Mouse (Mus musculus) layer of hippocampus, adult 9-11 months (tissue): ENCODE results near the gene Vwc2l.

Source experiments
- DNase-seq: peaks from one replicate; pipeline ENCODE4 v3.0.0; 2022

The Vwc2l gene

DNA sequence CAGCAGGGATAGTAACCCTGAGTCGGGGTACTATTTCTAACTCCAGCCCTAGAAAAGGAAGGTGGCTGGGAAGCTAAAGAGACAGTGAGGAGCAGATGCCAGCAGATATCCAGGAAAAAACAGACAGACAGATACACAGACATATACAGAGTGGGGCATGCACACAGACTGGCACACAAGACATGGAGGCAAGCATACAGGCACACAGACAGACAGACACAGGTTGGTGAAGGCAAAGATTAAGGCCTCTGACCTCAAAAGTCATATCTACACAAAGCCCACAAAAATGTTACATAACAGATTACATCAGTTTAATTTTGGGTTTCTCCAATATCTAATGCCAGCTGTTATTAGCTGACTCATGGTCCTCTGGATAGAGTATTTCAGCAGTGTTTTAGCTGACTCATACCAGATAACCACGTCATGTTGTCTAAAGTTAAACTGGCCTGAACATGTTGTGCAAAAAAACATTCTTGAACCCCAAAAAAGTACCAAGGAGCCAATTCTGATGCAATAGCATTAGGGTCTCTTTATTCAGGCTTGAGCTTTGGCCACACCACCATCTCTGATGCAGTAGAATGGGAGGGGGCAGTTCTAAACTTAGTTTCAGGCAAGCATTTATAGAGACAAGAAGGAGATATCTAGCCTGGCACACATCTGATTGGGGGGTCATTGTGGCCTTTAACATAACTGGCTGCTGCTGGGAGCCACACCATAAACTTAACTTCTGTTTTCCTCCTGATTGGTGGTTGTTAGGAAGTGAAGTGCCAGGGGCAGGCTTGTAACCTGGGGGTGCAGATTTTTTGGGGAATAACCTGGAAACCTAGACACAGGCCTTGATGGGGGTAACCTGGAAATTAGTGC, 192.9 kb downstream of the Vwc2l start:
- no peak for DNase-seq

DNA sequence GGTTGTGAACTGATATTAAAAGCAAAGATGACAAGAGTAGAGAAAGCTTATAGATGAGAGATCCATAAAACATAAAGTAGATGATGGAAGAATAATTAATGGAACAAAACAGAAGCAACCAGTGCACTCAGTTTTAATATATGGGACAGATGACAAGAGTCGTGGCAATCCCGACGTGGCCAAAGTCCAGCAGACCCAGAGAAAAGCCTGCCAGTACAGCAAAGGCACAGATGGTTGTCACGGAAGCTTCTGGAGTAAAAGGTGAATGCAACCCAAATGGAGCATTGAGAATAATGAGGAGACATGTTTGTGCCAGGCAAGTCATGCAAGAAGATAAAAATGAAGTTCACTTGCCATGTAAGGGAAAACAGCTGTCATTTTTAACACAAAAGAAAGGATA, 207.5 kb downstream of the Vwc2l start:
- DNase-seq, result no peak
